Mouse (Mus musculus): ENCODE data around the gene Cdkal1.

Gene Cdkal1

GRCm38 (mm10) chr13:29767587-29767986 is 87.9 kb downstream of the Cdkal1 start:
- DNase-seq (ENCODE audit: low spot score in 2 of 2): no peak

- no peak for DNase-seq (ENCODE audit: low spot score in 2 of 2)
Measured at GRCm38 (mm10) chr13:29766377-29766776, 89.1 kb downstream of the Cdkal1 start.

- no peak for DNase-seq (ENCODE audit: low spot score in 2 of 2)
Measured at GRCm38 (mm10) chr13:29765296-29765695, 90.2 kb downstream of the Cdkal1 start.

GRCm38 (mm10) chr13:29759691-29760467 is 95.6 kb downstream of the Cdkal1 start:
- no peak for DNase-seq (ENCODE audit: low spot score in 2 of 2)

GRCm38 (mm10) chr13:29756052-29756451 is 99.4 kb downstream of the Cdkal1 start:
- peak; percentile 16 to 29 for DNase-seq (ENCODE audit: low spot score in 2 of 2)

- no peak for DNase-seq (ENCODE audit: low spot score in 2 of 2)
Measured at GRCm38 (mm10) chr13:29753254-29753653, 102.2 kb downstream of the Cdkal1 start.

GRCm38 (mm10) chr13:29752061-29752460 is 103.4 kb downstream of the Cdkal1 start:
- DNase-seq (ENCODE audit: low spot score in 2 of 2): no peak

GRCm38 (mm10) chr13:29751201-29751600 is 104.3 kb downstream of the Cdkal1 start:
- DNase-seq (ENCODE audit: low spot score in 2 of 2): no peak

GRCm38 (mm10) chr13:29747347-29747647 is 108.2 kb downstream of the Cdkal1 start:
- no peak for DNase-seq (ENCODE audit: low spot score in 2 of 2)

GRCm38 (mm10) chr13:29746501-29747346 is 108.8 kb downstream of the Cdkal1 start:
- DNase-seq (ENCODE audit: low spot score in 2 of 2): no peak

GRCm38 (mm10) chr13:29745073-29745472 is 110.4 kb downstream of the Cdkal1 start:
- no peak for DNase-seq (ENCODE audit: low spot score in 2 of 2)

GRCm38 (mm10) chr13:29744188-29744587 is 111.3 kb downstream of the Cdkal1 start:
- no peak for DNase-seq (ENCODE audit: low spot score in 2 of 2)

GRCm38 (mm10) chr13:29743761-29744160 is 111.7 kb downstream of the Cdkal1 start:
- no peak for DNase-seq (ENCODE audit: low spot score in 2 of 2)

GRCm38 (mm10) chr13:29737675-29738461 is 117.6 kb downstream of the Cdkal1 start:
- no peak for DNase-seq (ENCODE audit: low spot score in 2 of 2)

GRCm38 (mm10) chr13:29734496-29734895 is 121.0 kb downstream of the Cdkal1 start:
- no peak for DNase-seq (ENCODE audit: low spot score in 2 of 2)

GRCm38 (mm10) chr13:29726154-29726825 is 129.2 kb downstream of the Cdkal1 start:
- DNase-seq (ENCODE audit: low spot score in 2 of 2): no peak

- no peak for DNase-seq (ENCODE audit: low spot score in 2 of 2)
Measured at GRCm38 (mm10) chr13:29724855-29725254, 130.6 kb downstream of the Cdkal1 start.

GRCm38 (mm10) chr13:29723150-29723549 is 132.3 kb downstream of the Cdkal1 start:
- no peak for DNase-seq (ENCODE audit: low spot score in 2 of 2)

GRCm38 (mm10) chr13:29721206-29721605 is 134.3 kb downstream of the Cdkal1 start:
- DNase-seq (ENCODE audit: low spot score in 2 of 2): no peak

- DNase-seq (ENCODE audit: low spot score in 2 of 2): no peak
Measured at GRCm38 (mm10) chr13:29716550-29716949, 138.9 kb downstream of the Cdkal1 start.

- no peak for DNase-seq (ENCODE audit: low spot score in 2 of 2)
Measured at GRCm38 (mm10) chr13:29715241-29715841, 140.1 kb downstream of the Cdkal1 start.
